Mouse (Mus musculus) C2C12 (cell line): ENCODE data around the gene Gsc2.

ENCODE experiments used
- CTCF ChIP-seq: IDR thresholded peaks from one replicate; pipeline ENCODE4 v1.5.1; 2011; ENCODE audit not compliant: control insufficient read depth, insufficient read depth, insufficient read length
- MAX ChIP-seq: IDR thresholded peaks from one replicate; pipeline ENCODE4 v1.6.1; 2011; ENCODE audit warnings: mild to moderate bottlenecking, control low read depth
- USF1 ChIP-seq: IDR thresholded peaks from one replicate; pipeline ENCODE4 v1.6.1; 2011; ENCODE audit warnings: low read depth, mild to moderate bottlenecking, control low read depth, moderate library complexity

DNA sequence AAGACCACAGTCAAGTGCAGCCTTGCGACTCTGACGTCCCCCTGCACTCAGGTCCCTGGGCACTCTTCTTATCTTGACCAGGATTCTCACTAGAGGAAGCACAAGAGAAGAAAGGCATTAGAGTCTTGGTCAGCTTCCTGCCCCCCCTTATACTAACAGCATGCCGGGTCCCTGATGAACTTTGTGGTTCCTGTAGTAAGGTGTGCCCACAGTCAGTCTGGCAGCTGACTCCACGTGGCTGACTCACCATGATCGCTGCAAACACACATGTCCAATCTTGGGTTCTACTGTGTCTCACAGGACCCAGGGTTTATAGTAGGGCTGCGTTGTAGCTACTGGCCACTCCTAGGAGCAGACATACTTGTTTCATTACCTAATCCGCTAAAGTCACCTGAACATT is 23.3 kb upstream of the Gsc2 start:
- TF ChIP-seq CTCF (no peak), MAX (no peak), USF1 (no peak)
